Mouse (Mus musculus): Measurements from ENCODE around the gene Exoc3l4.

Exoc3l4 gene

DNA sequence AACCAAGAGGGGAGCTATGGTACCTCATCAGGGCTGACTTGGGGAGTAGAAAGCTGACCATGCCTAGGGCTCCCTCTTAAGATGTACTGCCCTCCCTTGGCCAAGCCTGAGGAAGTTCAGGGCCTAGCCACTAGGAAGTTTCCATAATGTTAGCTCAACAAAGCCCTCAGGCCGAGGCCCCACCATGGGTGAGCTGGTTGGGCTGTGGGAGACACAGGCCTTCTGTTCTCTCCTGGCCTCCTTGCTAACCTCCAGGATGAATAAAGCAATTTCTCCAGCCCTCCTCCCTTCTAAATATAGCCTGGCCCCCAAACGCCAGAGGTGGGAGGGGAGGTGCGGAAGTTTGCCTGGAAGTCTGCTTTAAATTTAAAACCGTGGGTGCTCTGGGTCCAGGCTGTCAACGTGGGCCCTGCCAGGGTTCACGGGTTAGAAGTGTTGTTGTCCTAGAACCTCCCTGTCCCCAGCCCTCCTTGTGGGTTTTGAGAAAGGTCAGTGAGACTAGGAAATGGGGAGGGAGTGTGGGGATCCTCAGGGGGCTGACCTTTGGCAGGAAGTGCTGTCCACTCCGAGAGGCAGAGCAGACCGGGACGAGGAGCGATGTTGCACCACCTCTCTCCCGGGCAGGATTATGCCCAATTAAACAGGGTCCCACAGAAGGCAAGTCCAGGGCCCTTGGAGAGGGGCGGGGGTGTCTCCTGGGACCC, 4.1 kb upstream of the Exoc3l4 start:
- DNase-seq = peak; percentile 62

DNA sequence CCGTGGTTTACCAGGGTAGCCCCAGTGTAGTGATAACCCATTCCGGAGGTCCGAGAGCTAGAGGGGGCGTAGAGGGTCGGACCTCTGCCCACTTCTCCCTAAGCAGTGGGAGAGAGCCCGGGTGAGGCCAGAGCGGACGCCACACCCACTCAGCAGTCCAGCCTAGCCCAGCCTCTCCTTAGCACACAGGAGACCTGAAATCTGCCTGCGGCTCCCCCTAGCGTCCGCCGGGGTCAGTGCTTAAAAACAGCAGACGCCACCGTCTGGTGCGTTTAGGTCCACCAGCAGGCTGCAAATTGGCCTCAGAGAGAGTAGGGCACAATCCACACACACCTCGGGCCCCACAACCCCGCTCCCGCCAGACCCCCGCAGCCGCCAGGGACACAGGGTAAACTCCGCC, 3.5 kb upstream of the Exoc3l4 start:
- peak; percentile 95 for DNase-seq

DNA sequence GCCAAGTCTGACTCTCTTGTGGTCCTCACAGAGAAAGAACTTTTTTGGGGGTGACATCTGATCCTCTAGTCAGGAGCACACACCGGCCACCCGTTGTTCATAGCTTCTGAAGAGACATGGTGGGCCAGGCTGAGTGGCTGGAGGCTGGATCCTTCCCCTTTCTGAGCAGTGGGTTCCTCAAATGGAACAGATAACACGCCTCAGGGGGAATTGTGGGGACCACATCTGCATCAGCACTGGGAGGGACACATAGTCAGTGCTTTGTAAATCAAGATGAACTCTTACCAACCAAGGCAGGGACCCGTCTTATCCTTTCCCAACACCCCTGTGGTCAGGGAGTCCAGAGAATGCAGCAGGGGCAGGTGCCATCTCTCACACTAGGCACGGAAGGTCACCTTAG, 3.1 kb downstream of the Exoc3l4 start:
- no peak for DNase-seq

DNA sequence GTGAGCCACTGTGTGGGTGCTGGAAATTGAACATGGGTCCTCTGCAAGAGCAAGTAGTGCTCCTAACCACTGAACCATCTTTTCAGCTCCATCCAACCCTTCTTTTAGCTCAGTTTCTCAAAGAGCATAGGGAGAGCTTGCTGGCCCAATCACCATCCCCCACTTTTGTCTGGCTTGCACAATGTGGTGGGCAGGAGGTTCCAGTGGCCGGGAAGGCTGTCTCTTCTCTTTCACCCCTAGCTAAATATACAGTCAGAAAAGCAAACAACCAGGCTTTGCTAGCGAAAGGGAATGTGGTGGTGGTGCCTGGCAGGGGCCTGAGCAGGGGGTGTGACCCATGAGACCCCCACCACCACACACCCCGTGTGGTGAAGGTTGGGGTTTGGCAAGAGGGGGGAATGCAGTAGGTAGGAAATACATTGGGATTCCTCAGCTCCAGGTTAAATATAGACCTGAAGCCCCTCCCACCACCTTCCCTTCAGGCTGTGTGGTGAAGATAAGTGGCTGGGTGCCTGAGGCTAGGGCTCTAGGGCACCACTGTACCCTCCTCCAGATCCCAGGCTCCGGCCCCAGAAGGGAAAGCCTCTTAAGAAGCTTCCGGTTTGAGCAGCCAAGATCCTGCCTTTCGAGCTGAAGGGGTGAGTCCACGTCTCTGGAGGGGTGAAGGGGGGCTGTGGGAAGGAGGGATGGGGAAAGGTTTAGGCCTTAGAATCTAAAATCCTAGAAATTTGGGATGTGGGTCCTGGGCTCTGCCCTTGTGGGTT, 4.3 kb downstream of the Exoc3l4 start:
- DNase-seq = peak; percentile 51

DNA sequence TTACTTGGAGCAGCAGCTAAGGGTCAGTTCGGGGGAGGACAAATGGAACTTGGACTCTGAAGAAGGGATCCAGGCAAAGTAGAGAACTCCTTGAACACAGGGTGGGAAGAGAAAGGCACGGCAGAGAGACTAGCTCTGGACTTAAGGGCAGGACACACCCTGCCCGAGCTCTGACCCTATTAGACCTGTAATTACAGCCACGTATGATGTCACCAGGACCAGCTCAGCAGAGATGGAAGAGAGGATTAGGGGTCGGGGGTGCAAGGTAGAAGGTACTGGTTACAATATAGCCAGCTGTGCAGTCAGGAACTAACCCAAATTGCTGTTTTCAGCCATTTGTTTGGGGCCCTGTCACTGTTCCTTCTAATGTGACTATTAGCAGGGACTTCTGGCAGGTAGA, 6.0 kb downstream of the Exoc3l4 start:
- no peak for DNase-seq

DNA sequence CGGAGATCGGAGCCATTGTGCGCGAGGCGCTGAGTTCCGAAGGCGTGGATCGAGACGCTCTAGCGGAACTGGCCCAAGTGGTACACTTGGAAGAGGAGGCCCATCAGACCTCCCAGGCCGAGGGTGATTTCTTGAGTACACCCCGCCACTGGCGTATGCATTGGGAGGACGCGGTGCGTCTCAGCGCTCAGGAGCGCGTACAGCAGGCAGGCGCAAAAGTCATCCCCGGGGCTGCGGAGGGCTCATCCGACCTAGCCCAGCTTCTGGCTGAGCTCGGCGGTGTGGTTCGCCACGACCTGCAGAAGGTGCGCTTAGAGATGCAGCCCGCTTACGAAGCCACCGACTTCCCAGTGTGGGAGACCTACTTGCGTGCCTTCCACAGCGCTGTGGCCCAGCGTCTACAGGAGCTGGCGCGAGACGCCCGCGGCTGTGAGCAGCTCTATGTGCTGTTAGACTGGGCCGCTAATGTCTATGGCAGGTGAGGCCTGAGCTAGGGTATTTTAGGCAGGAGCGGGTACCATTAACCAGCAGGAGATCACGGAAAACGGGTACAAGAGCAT, 6.8 kb downstream of the Exoc3l4 start:
- DNase-seq = no peak

DNA sequence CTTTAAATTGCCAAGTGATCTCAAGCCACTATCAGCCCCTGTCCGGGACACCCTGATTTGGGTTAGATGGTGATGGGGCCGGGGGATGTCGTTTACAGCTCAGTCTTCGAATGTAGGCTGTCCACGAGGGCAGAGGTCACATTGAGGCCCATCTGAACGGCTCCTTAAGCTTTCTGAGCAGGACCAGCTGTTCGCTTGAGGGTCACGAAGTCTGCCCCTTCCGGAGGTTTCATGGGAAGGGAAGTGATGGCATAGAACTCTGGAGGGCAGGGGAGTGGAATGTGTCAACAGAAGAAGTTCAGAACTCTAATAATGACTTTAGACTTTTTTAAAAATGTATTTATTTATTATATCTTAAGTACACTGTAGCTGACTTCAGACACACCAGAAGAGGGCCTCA, 7.7 kb downstream of the Exoc3l4 start:
- DNase-seq = peak; percentile 41

DNA sequence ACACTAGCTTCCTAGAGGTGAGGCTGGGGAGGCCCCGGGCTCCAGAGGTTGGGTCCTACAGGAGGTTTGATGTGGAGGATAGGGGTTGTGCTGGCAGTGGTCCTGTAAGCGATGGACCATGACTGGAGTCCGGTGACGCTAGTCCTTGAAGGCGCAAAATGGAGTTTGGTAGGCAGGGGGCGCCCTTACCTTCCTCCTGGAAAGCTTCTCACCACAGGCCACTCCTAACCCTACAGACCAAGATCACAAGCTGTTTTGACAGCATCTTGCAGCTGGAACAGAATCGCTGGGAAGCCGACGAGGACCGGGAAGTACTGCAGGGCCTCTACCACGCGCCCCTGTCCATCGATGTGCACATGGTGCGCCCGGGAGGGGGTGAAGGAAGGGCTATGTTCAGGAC, 8.4 kb downstream of the Exoc3l4 start:
- DNase-seq = peak; percentile 97

DNA sequence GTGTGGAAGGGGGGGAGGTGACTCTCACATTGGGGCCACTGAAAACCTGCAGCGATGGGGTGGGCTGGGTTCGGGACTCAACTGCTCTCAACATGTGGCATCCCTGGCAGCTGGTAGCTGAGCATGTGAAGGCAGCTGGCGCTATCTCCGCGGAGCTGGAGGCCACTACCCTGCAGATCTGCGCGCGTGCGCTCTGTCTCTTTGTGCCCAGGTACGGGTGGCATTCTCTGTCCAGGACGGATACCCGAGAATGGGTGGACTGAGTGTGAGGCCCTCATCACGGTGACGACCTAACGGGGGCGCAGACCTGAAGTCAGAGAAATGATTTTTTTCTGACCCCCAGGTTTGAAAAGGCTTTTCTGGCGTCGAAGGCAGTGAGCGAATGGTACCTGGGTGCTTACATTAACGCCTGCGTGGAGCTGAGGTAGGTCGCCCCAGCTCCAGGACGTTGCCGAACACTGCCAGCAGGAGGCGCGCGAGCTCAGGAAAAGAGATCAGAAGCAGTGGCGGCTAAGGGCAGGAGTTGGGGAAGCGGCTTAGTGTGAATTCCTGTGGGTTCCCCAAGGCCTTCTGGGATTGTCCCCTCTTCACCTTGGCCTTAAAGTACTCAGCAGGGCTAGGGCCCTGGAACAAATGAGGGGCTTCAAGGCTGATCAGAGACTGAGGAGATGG, 9.1 kb downstream of the Exoc3l4 start:
- peak; percentile 97 for DNase-seq

DNA sequence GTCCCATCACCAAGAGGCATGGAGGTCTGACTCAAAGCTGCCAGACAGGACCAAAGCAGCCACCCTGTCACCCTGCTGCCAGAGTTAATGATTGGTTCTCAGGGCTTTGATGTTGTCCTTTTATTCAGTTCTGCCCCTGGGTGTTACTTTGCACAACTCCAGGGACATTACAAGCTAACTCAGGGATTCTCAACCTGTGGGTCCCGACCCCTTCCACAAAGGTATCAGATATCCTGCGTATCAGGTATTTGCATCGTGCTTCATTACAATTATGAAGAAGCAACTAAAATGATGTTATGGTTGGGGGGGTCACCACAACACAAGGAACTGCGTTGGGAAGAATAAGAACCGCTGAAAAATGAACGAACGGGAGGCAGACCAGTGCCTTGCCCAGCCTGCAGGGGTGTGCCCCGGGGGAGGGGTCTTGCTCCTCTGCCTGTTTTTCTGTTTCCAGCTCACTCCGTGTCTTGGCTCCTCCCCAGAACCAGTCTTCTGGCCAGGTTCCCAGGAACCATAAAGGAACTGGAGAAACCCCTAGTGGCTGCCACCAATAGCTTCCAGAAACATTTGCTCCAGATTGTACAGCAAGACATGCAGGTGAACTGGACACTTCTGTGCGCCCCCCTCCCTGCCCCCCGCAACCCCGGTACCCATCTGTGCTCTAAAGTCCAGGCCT, 10.8 kb downstream of the Exoc3l4 start:
- DNase-seq = peak; percentile 84

DNA sequence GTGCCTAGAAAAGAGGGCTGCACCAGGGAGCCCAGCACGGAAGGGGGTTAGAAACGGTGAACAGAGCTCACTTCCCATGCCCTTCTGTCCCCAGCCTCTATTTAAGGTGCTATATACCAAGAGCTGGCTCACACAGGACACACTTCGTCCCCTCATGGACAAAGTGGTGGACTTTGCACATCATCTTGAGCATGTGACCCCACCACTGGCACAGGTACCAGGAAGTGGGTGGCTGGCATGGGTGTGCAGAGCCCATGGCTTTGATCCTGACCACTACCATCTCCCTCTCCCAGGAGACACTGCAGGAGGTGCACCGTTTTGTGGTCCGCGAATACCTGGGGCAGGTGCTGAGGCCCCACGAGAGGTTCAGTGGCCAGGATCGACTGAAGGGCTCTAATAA, 11.5 kb downstream of the Exoc3l4 start:
- DNase-seq = peak; percentile 54

DNA sequence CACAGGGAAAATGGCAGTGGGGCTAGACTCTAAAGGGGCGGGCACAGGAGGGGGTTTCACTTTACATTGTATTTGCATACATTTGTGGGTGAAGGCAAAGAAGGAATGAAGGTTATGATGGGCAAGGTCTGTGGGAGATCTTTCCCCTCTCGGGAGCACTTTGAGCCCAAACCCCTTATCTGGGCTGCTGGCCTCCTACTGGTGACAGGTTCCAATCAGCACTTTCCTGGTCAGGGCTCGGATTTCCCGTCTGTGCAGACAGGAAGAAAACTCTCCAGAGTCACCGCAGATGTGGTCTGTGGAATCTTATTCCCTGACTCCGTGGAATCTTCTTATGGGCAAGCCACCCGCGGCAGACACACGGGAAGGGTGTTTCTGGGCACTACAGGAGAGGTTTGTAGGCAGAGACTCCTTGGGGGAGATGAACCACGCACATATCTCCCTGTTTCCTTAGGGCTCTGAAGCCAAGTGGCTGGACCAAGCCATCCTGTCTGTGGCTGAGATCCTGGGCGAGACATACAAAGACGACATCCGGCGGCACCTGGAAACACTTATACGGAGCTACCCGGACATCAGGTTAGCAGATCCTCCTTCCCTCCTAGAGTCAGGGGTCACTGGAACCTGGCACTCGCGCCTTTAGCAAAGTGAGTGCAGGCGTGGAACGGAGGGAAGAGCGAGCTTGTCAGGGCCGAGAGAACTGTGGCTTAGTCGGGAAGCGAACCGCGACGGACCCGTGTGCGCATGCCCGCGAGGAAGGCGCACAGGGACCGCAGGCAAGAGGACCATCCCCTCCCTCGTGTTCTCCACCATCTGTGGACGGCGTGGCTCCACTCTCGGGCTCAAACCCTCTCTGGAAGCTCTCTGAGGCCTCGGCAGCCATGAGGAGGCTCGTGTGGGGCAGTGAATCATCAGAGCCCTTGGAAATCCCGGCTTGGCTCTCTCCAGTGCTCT, 12.4 kb downstream of the Exoc3l4 start:
- peak; percentile 76 for DNase-seq

DNA sequence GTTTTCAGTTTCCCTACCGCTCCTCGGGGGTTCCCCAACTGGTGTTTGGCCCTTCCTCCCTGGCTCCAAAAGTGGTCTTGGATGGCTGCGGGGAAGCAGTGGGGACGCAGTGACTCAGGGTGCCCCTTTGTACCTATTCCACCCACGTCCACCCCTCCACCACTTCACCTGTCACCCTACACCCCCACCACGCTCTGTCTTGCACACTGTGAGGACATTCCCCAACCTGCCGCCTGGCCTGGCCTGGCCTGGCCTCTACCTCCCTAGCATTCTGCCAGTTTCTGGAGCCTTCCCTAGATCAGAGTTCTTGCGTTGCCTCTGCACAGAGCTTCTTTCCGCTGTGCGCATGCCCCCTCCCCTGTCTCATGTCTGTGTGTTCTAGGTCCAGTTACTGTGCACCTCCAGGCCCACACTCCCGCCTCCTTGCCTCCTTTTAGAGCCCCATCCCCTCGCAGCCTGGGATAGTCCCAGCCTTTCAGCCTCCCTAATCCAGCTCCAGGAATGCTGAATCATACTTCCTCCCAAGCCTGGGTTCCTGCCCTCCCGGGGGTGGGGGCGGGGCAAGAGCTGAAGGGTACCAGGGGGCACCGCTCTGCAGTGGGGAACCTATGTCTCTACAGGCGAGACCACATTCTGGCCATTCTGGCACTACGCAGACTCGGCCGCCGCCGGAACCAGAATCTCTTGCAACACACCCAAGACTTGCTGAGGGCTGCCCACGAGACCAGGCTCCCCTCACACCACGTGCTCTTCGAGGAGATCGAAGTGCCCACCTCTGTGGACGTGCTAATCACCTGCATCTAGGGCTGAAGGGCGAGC, 13.4 kb downstream of the Exoc3l4 start:
- peak; percentile 78 for DNase-seq

DNA sequence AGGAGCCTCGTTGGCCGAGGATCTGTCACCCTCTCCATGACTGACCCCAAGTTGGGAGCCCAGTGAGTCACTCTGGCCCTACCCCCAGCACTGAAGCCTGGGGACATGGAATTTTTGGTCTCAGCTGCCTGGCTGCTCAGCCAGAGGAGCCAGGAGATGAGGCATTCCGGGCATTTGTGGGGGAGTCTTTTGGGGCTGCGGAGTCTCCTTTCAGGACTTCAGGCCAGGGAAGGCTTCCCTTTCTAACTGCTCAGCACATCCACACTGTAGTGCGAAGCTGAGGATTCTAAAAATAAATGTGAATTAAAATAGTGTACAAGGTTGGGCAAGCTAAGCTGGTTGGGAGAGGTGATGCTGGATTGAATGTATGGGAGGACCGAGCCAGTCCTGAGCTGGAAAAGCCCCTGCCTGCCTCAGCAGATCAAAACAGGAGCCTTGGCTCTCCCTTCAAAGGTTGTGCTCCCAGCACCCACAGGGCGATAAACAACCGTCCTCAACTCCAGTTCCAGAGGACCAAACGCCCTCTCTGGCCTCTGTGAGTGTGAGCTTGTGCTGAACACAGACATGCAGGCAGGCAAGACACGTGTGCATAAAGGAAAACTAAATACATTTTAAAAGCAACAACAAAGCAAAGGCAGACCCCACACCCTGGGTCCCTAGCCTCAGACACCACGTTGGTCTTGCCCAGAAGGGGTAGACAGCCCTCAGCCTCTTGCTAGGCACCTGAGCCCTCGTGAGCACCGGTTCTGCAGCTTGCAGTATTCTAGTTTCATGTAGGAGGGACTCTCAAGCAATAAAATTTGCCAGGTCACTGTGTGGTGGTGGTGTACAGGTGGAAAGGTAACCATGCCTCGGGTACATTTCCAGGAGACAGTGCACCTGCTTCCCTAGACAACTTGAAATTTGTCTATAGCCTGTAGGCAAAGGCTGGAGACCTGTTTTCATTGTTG, 14.3 kb downstream of the Exoc3l4 start:
- DNase-seq = peak; percentile 61

DNA sequence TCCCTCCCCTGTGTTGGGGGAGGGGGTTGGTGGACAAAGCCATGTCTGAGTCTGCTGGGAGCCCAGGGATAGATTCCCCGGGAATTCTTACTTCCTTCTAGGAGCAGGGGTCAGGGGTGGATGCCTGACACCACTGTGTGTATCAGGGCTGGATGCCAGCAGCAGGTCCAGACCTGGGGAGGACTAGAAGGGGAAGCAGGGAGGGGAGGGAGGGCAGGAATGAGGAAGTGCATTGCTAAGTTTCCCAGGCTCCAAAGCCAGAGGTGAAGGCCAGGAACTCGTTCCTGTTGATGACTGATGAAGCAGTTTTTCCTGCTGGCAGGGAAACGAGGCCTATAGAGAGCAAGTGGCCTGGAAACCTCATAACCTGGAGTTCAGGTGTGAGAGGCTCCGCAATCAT, 15.3 kb downstream of the Exoc3l4 start:
- DNase-seq = peak; percentile 77

DNA sequence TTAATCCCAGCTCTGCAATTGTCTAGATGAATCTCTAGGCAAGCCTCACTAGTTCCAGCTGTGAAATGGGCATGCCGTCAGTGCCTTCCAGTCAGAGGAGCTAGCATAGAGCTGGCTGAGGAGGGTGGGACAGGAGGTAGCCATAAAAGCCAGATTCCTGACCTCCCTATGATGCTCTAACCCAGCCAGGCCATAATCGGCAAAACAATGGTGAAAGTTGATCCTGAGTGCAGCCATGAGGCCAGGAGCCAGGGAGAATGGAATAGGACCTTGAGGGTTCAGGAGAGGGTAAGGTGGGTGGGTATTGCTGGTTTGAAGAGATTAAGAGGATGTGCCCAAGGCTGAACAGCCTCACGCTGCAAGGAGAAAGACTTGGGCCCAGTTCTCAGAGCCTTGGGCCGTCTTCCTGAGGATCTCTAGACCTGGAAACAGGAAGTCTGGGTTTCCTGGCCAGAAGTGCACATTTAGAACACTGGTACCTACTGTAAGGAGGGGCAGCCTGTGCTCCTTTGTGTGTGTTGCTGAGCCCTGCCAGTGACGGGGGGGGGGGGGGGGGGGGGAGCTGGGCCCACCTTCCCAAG, 16.0 kb downstream of the Exoc3l4 start:
- DNase-seq = no peak

DNA sequence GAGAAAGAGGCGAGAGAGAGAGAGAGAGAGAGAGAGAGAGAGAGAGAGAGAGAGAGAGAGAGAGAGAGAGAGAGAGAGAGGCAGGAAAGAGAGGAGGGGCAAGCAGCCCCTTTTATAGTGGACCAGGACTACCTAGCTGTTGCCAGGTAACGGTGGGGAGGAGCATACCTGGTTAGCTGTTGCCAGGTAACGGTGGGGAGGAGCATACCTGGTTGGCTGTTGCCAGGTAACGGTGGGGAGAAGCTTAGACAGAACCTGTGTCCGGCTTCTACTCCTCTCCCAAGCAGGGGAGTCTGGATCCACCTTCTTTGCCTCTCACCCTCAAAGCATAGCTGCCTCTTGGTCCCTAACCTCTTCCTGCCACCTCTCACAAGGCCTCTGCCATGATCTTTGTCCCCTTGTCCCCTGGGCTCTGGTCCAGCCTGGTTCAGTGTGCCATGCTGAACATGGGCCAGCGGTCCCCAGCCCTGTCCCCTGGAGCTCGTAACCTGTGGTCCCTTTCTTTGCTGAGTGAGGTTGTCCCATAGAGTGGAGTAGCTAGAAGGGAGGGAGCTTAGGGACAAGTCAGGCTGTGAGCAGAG, 17.4 kb downstream of the Exoc3l4 start:
- DNase-seq = peak; percentile 58

DNA sequence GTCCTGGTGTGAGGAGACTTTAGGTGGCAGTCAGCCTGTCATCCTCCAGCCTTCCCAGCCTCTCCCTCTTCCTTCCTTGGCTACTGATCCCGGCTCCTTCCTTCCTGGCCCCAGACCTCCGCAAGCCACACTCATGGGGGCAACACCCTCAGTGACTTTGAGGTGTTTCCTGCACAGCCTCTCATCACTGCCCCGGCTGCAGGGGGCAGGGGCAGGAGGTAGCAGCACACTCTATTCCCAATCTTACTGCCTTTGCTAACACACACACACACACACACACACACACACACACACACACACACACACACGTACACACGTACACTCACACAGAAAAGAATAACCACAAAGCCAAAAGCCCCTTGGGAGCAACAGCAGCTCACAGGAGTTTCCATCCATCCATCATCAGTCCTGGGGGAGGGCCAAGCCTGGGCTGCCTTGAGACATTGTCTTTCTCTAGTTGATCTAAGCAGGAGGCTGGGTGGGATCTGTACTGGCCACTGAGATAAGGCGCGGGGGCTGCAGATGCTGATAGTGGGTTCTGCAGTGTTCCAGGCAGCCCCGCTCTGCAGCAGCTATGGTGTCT, 18.0 kb downstream of the Exoc3l4 start:
- peak; percentile 80 for DNase-seq

DNA sequence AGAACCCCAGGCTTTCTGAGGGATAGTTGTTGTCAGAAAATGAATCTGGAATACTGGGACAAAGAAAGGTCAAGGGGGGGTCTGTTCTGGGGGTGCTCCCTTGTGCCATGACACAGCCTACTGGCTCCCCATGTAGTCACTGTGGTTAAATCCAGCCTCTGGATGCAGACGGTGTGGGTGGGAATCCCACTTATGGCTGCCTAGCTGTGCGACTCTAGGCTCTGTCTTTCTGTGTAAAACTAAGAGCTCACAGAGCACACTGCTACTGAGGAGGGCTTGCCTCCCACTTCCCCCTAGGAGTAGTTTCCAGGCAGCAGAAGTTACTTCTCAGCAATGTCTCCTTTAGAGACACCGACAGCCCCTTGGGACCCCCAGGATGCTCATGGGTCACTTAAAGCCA, 19.4 kb downstream of the Exoc3l4 start:
- no peak for DNase-seq
